Mouse (Mus musculus): ENCODE measurements around the gene Runx1. TPM values are rescaled to one million over a fixed set of nuclear protein-coding genes. Genes with fewer than 3 reads are reported as not detected.

Gene Runx1
- polyA plus RNA-seq, 1 experiment from 2014 or later: 4.2 TPM

DNA sequence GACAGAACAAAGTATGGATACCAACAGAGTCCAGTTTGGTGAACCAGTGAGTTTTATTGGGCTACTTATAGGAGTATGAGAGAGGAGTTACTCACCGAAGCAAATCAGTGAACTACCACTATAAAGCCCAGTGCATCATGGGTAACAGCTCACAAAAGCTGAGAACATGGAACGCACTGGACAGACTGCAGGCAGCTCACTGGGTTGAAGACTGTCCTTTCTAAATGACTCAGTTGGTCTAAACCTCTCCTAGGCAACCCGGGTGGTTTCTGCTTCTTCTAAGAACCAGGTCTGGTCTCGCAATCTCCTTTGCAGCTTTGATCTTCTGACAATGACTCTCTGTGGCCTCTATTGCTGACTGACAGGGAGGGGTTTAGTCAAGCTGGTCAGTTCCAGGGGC is 36.5 kb upstream of the Runx1 start:
- Histone ChIP-seq H3K9ac (replicated peaks; ENCODE audit: low read length) (no peak overlapping the region), H3K27ac (replicated peaks; ENCODE audit: low read depth, low read length) (no peak overlapping the region), H3K4me1 (ENCODE audit: control insufficient read depth, insufficient read depth, low read length) (no peaks in the 10 kb centered on the region), H3K36me3 (replicated peaks; ENCODE audit: control insufficient read depth, insufficient read depth, low read depth, low read length) (no peaks in the 10 kb centered on the region), H3K9me3 (replicated peaks; ENCODE audit: control insufficient read depth, low read length) (no peaks in the 10 kb centered on the region), H3K4me2 (ENCODE audit: low read depth, low read length) (no peak overlapping the region), H3K27me3 (ENCODE audit: control insufficient read depth, insufficient read depth, low read length) (no peaks in the 10 kb centered on the region), H3K4me3 (ENCODE audit: low read depth, low read length) (no peak overlapping the region)
- no peak for ATAC-seq (replicated peaks; ENCODE audit: insufficient number of reproducible peaks, low FRiP score, low TSS enrichment, low read depth)
- DNase-seq (ENCODE audit: low spot score): no peak
- WGBS: 81% methylated on average over 4 of the region's 4 CpGs

DNA sequence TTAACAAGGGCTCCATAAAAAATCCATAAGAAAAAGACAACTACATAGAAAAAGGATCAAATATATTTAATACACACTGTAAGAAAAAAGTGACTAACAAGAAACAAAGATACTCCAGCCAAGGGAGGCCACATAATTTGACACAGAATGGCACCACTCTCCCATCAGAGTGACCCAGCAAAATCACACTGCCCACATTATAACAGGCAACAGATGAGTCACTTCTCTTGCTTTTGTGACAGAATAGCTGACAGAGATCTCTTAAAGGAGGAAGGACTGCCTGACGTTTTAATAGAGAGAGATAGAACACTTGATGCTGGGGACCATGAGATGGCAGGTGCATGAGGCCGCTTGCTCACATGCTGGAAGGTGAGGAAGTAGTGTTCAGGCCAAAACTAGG is 35.6 kb upstream of the Runx1 start:
- no peak for ATAC-seq (replicated peaks; ENCODE audit: insufficient number of reproducible peaks, low FRiP score, low TSS enrichment, low read depth)
- H3K9me3 ChIP-seq (replicated peaks; ENCODE audit: control insufficient read depth, low read length): no peaks in the 10 kb centered on the region
- H3K4me3 ChIP-seq (ENCODE audit: low read depth, low read length): no peak overlapping the region
- H3K4me2 ChIP-seq (ENCODE audit: low read depth, low read length): no peak overlapping the region
- no peaks in the 10 kb centered on the region for H3K36me3 ChIP-seq (replicated peaks; ENCODE audit: control insufficient read depth, insufficient read depth, low read depth, low read length)
- WGBS: 80% methylated on average over 2 of the region's 2 CpGs
- H3K4me1 ChIP-seq (ENCODE audit: control insufficient read depth, insufficient read depth, low read length): no peaks in the 10 kb centered on the region
- H3K27me3 ChIP-seq (ENCODE audit: control insufficient read depth, insufficient read depth, low read length): no peaks in the 10 kb centered on the region
- no peak overlapping the region for H3K9ac ChIP-seq (replicated peaks; ENCODE audit: low read length)
- H3K27ac ChIP-seq (replicated peaks; ENCODE audit: low read depth, low read length): no peak overlapping the region
- no peak for DNase-seq (ENCODE audit: low spot score)

DNA sequence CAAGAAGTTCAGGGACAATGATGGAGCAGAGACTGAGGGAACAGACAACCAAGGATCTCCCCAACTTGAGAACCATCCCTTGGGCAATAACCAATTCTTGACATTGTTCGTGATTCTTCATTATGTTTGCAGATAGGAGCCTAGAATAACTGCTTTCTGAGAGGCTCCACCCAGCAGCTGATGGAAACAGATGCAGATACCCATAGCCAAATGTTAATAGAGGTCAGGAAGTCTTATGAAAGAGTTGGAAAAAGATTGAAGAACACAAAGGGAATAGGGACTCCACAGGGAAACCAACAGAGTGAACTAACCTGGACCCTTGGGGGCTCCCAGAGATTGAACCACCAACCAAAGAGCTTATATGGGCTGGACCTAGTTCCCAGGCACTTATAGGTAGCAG is 34.7 kb upstream of the Runx1 start:
- H3K9ac ChIP-seq (replicated peaks; ENCODE audit: low read length): no peak overlapping the region
- no peak overlapping the region for H3K27ac ChIP-seq (replicated peaks; ENCODE audit: low read depth, low read length)
- no peaks in the 10 kb centered on the region for H3K9me3 ChIP-seq (replicated peaks; ENCODE audit: control insufficient read depth, low read length)
- DNase-seq (ENCODE audit: low spot score): no peak
- no peak overlapping the region for H3K4me3 ChIP-seq (ENCODE audit: low read depth, low read length)
- H3K4me1 ChIP-seq (ENCODE audit: control insufficient read depth, insufficient read depth, low read length): no peaks in the 10 kb centered on the region
- 82% methylated on average over 1 of the region's 1 CpGs for WGBS
- ATAC-seq (replicated peaks; ENCODE audit: insufficient number of reproducible peaks, low FRiP score, low TSS enrichment, low read depth): no peak
- H3K36me3 ChIP-seq (replicated peaks; ENCODE audit: control insufficient read depth, insufficient read depth, low read depth, low read length): no peaks in the 10 kb centered on the region
- H3K27me3 ChIP-seq (ENCODE audit: control insufficient read depth, insufficient read depth, low read length): no peaks in the 10 kb centered on the region
- no peak overlapping the region for H3K4me2 ChIP-seq (ENCODE audit: low read depth, low read length)

DNA sequence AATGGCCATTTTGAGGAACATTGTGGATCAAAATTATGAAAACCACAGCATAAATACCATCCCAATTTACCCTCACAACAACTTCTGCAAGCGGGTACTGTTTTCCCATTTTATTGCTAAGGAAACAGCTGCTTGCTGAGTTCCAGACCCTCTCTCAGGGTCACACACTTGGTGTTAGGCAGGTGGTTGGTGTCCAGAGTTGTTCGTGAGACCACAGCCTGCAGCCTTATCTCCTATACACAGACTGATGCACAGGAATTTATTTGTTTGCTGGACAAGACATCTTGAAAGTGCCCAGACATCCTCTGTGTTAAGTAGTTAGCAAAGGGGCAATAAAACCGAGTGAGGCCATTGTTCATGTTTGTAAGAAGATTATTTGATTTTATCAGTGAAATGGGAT is 30.8 kb upstream of the Runx1 start:
- no peak for ATAC-seq (replicated peaks; ENCODE audit: insufficient number of reproducible peaks, low FRiP score, low TSS enrichment, low read depth)
- WGBS: 81% methylated on average over 3 of the region's 3 CpGs

DNA sequence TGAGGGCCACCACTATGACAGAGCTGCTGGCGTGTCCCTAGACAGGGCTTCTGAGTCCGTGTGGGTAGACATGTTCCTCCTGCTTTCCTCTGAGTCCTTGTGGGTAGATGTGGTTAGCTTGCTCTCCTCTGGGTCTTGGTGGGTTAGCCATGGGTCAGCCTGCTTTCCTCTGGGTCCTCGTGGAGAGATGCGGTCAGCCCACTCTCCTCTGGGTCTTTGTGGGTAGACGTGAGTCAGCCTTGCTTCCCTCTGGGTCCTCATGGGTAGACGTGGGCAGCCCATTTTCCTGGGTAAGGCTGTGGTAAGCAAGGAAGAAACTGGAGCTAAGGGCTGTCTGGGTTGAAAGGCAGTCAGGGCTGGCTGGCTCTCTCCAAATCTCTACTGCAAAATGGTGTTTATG is 26.3 kb upstream of the Runx1 start:
- ATAC-seq (replicated peaks; ENCODE audit: insufficient number of reproducible peaks, low FRiP score, low TSS enrichment, low read depth): no peak
- Histone ChIP-seq H3K27ac (replicated peaks; ENCODE audit: low read depth, low read length) (no peak overlapping the region), H3K36me3 (replicated peaks; ENCODE audit: control insufficient read depth, insufficient read depth, low read depth, low read length) (no peaks in the 10 kb centered on the region), H3K9me3 (replicated peaks; ENCODE audit: control insufficient read depth, low read length) (no peaks in the 10 kb centered on the region), H3K4me1 (ENCODE audit: control insufficient read depth, insufficient read depth, low read length) (no peaks in the 10 kb centered on the region), H3K9ac (replicated peaks; ENCODE audit: low read length) (no peak overlapping the region), H3K27me3 (ENCODE audit: control insufficient read depth, insufficient read depth, low read length) (no peaks in the 10 kb centered on the region), H3K4me2 (ENCODE audit: low read depth, low read length) (no peak overlapping the region), H3K4me3 (ENCODE audit: low read depth, low read length) (no peak overlapping the region)
- no peak for DNase-seq (ENCODE audit: low spot score)
- 85% methylated on average over 6 of the region's 6 CpGs for WGBS

More for the DNA sequence above, 30.8 kb upstream of the Runx1 start:
- Histone ChIP-seq H3K4me2 (ENCODE audit: low read depth, low read length) (no peak overlapping the region), H3K9me3 (replicated peaks; ENCODE audit: control insufficient read depth, low read length) (no peaks in the 10 kb centered on the region), H3K36me3 (replicated peaks; ENCODE audit: control insufficient read depth, insufficient read depth, low read depth, low read length) (no peaks in the 10 kb centered on the region), H3K4me1 (ENCODE audit: control insufficient read depth, insufficient read depth, low read length) (no peaks in the 10 kb centered on the region), H3K4me3 (ENCODE audit: low read depth, low read length) (no peak overlapping the region), H3K9ac (replicated peaks; ENCODE audit: low read length) (no peak overlapping the region), H3K27ac (replicated peaks; ENCODE audit: low read depth, low read length) (no peak overlapping the region), H3K27me3 (ENCODE audit: control insufficient read depth, insufficient read depth, low read length) (no peaks in the 10 kb centered on the region)
- no peak for DNase-seq (ENCODE audit: low spot score)

DNA sequence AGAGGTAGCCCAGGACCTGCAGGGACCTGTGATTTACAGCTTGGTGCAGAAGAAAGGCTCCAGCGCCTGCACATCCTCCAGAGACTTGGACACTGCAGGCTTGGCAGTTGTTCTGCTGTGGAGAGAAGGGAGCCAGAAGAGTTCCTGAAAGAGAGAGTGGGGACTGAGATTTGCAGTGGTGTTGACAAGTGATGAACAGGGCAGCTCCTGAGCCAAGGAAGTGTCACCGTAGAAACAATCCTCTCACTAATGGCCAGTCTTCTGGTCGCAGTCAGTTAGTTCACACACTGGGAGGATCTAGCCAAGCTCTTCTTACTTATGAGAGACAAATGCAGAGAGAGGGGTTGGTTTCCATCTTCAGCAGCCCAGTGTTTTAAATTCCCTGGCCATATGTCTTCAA is 24.5 kb upstream of the Runx1 start:
- WGBS: 81% methylated on average over 3 of the region's 3 CpGs
- Histone ChIP-seq H3K4me3 (ENCODE audit: low read depth, low read length) (no peak overlapping the region), H3K27me3 (ENCODE audit: control insufficient read depth, insufficient read depth, low read length) (no peaks in the 10 kb centered on the region), H3K4me2 (ENCODE audit: low read depth, low read length) (no peak overlapping the region), H3K36me3 (replicated peaks; ENCODE audit: control insufficient read depth, insufficient read depth, low read depth, low read length) (no peaks in the 10 kb centered on the region), H3K4me1 (ENCODE audit: control insufficient read depth, insufficient read depth, low read length) (peaks cover 5% of the 10 kb centered on the region), H3K9me3 (replicated peaks; ENCODE audit: control insufficient read depth, low read length) (no peaks in the 10 kb centered on the region), H3K27ac (replicated peaks; ENCODE audit: low read depth, low read length) (no peak overlapping the region), H3K9ac (replicated peaks; ENCODE audit: low read length) (no peak overlapping the region)
- no peak for DNase-seq (ENCODE audit: low spot score)
- ATAC-seq (replicated peaks; ENCODE audit: insufficient number of reproducible peaks, low FRiP score, low TSS enrichment, low read depth): no peak

DNA sequence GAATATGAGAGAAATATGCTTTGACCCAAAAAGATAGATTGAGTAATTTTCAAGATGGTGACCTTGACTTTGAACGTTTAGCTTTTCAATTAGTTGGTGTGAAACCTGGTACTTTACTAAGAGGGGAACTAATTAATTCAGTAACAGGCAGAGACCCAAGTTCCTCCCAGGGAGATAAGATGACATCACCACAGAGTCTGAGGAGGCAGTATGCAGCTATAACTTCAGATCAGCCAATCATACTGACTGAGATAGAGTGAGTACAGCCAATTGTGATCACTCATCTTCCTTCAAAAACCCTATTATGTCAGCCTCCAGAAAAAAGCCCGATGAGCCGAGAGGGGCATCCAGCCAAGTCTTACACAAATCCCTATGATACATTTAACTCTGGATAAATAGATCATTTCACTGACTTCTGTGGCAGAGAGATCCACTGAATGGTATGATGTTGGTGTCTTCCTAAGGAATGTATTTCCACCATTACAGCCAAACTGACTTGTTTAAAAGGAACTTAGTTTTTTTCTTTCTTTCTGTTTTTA is 21.9 kb upstream of the Runx1 start:
- 96% methylated on average over 3 of the region's 3 CpGs for WGBS
- Histone ChIP-seq H3K4me3 (ENCODE audit: low read depth, low read length) (no peak overlapping the region), H3K9ac (replicated peaks; ENCODE audit: low read length) (no peak overlapping the region), H3K36me3 (replicated peaks; ENCODE audit: control insufficient read depth, insufficient read depth, low read depth, low read length) (no peaks in the 10 kb centered on the region), H3K27me3 (ENCODE audit: control insufficient read depth, insufficient read depth, low read length) (no peaks in the 10 kb centered on the region), H3K9me3 (replicated peaks; ENCODE audit: control insufficient read depth, low read length) (no peaks in the 10 kb centered on the region), H3K27ac (replicated peaks; ENCODE audit: low read depth, low read length) (no peak overlapping the region), H3K4me1 (ENCODE audit: control insufficient read depth, insufficient read depth, low read length) (peaks cover 5% of the 10 kb centered on the region), H3K4me2 (ENCODE audit: low read depth, low read length) (no peak overlapping the region)
- no peak for DNase-seq (ENCODE audit: low spot score)
- no peak for ATAC-seq (replicated peaks; ENCODE audit: insufficient number of reproducible peaks, low FRiP score, low TSS enrichment, low read depth)

DNA sequence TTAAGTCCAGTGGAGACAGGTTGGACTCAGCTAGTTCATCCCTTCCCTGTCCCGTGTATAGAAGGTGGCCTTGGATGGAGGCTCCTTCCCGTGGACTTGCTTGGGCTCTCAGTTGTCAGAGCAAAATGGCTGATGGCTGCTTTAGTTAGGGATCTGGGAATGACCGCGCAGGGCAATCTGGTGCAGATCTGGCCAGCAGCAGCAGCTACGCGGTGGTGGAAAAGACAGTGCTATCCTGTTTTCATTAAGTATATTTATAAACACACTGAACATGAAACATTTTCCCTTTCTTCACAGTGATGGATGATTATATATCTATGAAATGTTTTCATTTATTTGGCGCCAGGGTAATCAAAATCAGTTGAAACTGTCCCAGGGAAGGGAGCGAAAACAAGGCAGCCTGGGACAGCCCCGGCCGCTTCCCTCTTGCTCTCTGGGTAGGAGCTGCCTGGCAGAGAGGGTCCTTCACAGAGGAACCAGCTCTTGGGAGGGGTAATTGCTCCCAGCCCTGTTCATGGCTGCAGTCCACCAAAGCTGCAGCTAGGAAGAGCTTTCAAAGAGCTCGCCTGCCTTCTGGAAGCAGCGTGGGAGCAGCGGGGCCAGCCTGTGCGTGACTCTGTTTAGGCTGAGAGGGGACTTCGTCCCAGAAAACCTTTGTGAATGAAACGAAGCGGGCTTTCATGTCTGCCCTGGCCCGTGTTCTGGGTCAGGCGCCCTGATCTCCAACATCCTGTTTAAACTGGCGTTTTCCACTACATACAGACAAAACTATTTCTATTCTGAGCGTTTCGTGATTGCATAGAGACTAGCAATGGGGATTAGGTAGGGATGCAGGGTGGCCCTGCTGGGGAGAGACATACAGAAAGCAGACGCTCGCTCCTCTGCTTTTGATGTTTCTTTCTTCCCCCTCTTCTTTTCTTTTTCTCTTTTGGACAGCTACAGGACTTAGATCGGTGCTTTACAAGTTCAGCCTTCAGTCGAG is 19.6 kb upstream of the Runx1 start:
- peaks cover 5% of the 10 kb centered on the region for H3K4me1 ChIP-seq (ENCODE audit: control insufficient read depth, insufficient read depth, low read length)
- 33% methylated on average over 26 of the region's 26 CpGs for WGBS
- H3K27me3 ChIP-seq (ENCODE audit: control insufficient read depth, insufficient read depth, low read length): no peaks in the 10 kb centered on the region
- no peak overlapping the region for H3K4me3 ChIP-seq (ENCODE audit: low read depth, low read length)
- H3K9ac ChIP-seq (replicated peaks; ENCODE audit: low read length): peak overlapping the region; percentile 11
- peak overlapping the region; percentile 61; the same call in 1 of the 2 replicates for H3K27ac ChIP-seq (replicated peaks; ENCODE audit: low read depth, low read length)
- no peaks in the 10 kb centered on the region for H3K36me3 ChIP-seq (replicated peaks; ENCODE audit: control insufficient read depth, insufficient read depth, low read depth, low read length)
- ATAC-seq (replicated peaks; ENCODE audit: insufficient number of reproducible peaks, low FRiP score, low TSS enrichment, low read depth): peak; percentile 84
- H3K4me2 ChIP-seq (ENCODE audit: low read depth, low read length): 0 out of 2 replicates have a peak overlapping the region, but pooled peaks have one; percentile 1
- peak; percentile 74 for DNase-seq (ENCODE audit: low spot score)
- H3K9me3 ChIP-seq (replicated peaks; ENCODE audit: control insufficient read depth, low read length): no peaks in the 10 kb centered on the region
